Mouse (Mus musculus) left cerebral cortex, adult 6 months (tissue): Measurements from ENCODE around the gene Sez6l2. TPM values are rescaled to one million over a fixed set of nuclear protein-coding genes. Genes with fewer than 3 reads are reported as not detected.

Experiments
- long read RNA-seq, 2 experiments: library from polyadenylated mRNA; unstranded; transcript quantifications; one replicate each; pipeline ENCODE4 v2.0.0; 2019 to 2020
- polyA plus RNA-seq: library from polyadenylated mRNA; unstranded; fragments of <200 nt; fragmentation: Nextera tagmentation; gene quantifications from 2 replicates; pipeline ENCODE4 v1.2.3, GENCODE M21; 2021

Gene Sez6l2
- 68.2 and 74.7 TPM in 2 replicates for polyA plus RNA-seq
- long read RNA-seq, experiment 1, partial matches to known transcripts: 127 of 142 reads
- long read RNA-seq, experiment 1, other reads (novel, unspliced or antisense): 12 of 142 reads
- long read RNA-seq, experiment 2, partial matches to known transcripts: 91 of 99 reads
- long read RNA-seq, experiment 2, other reads (novel, unspliced or antisense): 8 of 99 reads

GRCm38 (mm10) chr7:126949793-126950646 lies at the start of gene Sez6l2:
TSS of gene Sez6l2 (plus strand) at chr7:126950563.

GRCm38 (mm10) chr7:126922624-126923060 lies 27.7 kb upstream of the Sez6l2 start, which contains the start of gene Tmem219:
TSS of gene Tmem219 (minus strand) at chr7:126922917.

GRCm38 (mm10) chr7:126928384-126929037 lies 21.9 kb upstream of the Sez6l2 start, which contains the start of gene Kctd13:
TSS of gene Kctd13 (plus strand) at chr7:126928879.

GRCm38 (mm10) chr7:126949403-126949792 lies 965 bp upstream of the Sez6l2 start, which contains the start of gene Asphd1:
TSS of gene Asphd1 (minus strand) at chr7:126949582.

GRCm38 (mm10) chr7:126975893-126975949 lies 25.4 kb downstream of the Sez6l2 start, which contains the start of gene Cdipt:
TSS of gene Cdipt (plus strand) at chr7:126975914.

GRCm38 (mm10) chr7:126975950-126976866 lies 25.8 kb downstream of the Sez6l2 start, which contains the start of gene Cdiptos:
TSS of gene Cdiptos (minus strand) at chr7:126976098.

GRCm38 (mm10) chr7:127014320-127014719 lies 64.0 kb downstream of the Sez6l2 start, which contains the start of gene Mvp:
TSS of gene Mvp (minus strand) at chr7:127014621.

GRCm38 (mm10) chr7:127016481-127016485 lies 65.9 kb downstream of the Sez6l2 start, which contains the start of gene Pagr1b:
TSS of gene Pagr1b (minus strand) at chr7:127016484.

GRCm38 (mm10) chr7:127016971-127017949 lies 66.9 kb downstream of the Sez6l2 start, which contains the start of gene Pagr1a:
TSS of gene Pagr1a (minus strand) at chr7:127017352.

Other genes with a start within 250 kb of the Sez6l2 start
- 128 and 147 TPM in 2 replicates for gene Coro1a, start 242.8 kb upstream of the Sez6l2 start, polyA plus RNA-seq
- 34.5 and 44.7 TPM in 2 replicates for gene Mapk3, start 191.0 kb upstream of the Sez6l2 start, polyA plus RNA-seq
- 0.40 and 0.59 TPM in 2 replicates for gene Gdpd3, start 184.2 kb upstream of the Sez6l2 start, polyA plus RNA-seq
- 119 and 625 TPM in 2 replicates for gene Ypel3, start 173.6 kb upstream of the Sez6l2 start, polyA plus RNA-seq
- 0.20 TPM in 1 of 2 replicates, not detected in the other for gene Tbx6, start 169.1 kb upstream of the Sez6l2 start, polyA plus RNA-seq
- gene Ppp4c, start 158.1 kb upstream of the Sez6l2 start, polyA plus RNA-seq: 53.5 and 61.0 TPM in 2 replicates
- gene Fam57b, start 152.9 kb upstream of the Sez6l2 start, polyA plus RNA-seq: 5.9 and 8.8 TPM in 2 replicates
- 1.2 and 2.7 TPM in 2 replicates for gene 4930451I11Rik, start 118.9 kb upstream of the Sez6l2 start, polyA plus RNA-seq
- gene Doc2a, start 103.1 kb upstream of the Sez6l2 start, polyA plus RNA-seq: 14.1 and 30.1 TPM in 2 replicates
- 3.4 and 4.3 TPM in 2 replicates for gene Hirip3, start 88.6 kb upstream of the Sez6l2 start, polyA plus RNA-seq
- 44.1 and 57.6 TPM in 2 replicates for gene Ino80e, start 88.2 kb upstream of the Sez6l2 start, polyA plus RNA-seq
- gene Taok2, start 65.9 kb upstream of the Sez6l2 start, polyA plus RNA-seq: 9.7 and 10.8 TPM in 2 replicates
- 30.6 and 32.0 TPM in 2 replicates for gene Tmem219, start 27.6 kb upstream of the Sez6l2 start, polyA plus RNA-seq
- gene Kctd13, start 21.7 kb upstream of the Sez6l2 start, polyA plus RNA-seq: 260 and 277 TPM in 2 replicates
- 11.2 and 13.6 TPM in 2 replicates for gene Asphd1, start 981 bp upstream of the Sez6l2 start, polyA plus RNA-seq
- 223 and 227 TPM in 2 replicates for gene Cdipt, start 25.4 kb downstream of the Sez6l2 start, polyA plus RNA-seq
- 0.32 and 0.79 TPM in 2 replicates for gene Cdiptos, start 25.5 kb downstream of the Sez6l2 start, polyA plus RNA-seq
- gene Mvp, start 64.1 kb downstream of the Sez6l2 start, polyA plus RNA-seq: 3.3 and 3.4 TPM in 2 replicates
- gene Pagr1b, start 65.9 kb downstream of the Sez6l2 start, polyA plus RNA-seq: 0.64 TPM in 1 of 2 replicates, not detected in the other
- 3.0 and 33.4 TPM in 2 replicates for gene Pagr1a, start 66.8 kb downstream of the Sez6l2 start, polyA plus RNA-seq
- gene Gm42742, start 70.5 kb downstream of the Sez6l2 start, polyA plus RNA-seq: 19.0 and 44.2 TPM in 2 replicates
- gene Prrt2, start 70.6 kb downstream of the Sez6l2 start, polyA plus RNA-seq: 86.8 and 193 TPM in 2 replicates
- gene Maz, start 76.5 kb downstream of the Sez6l2 start, polyA plus RNA-seq: 6.6 and 36.1 TPM in 2 replicates
- gene Kif22, start 91.9 kb downstream of the Sez6l2 start, polyA plus RNA-seq: 18.0 and 24.4 TPM in 2 replicates
- not detected in 2 replicates for gene Zg16, start 136.8 kb downstream of the Sez6l2 start, polyA plus RNA-seq
- gene AI467606, start 140.8 kb downstream of the Sez6l2 start, polyA plus RNA-seq: 1.2 and 2.1 TPM in 2 replicates
- gene Qprt, start 171.7 kb downstream of the Sez6l2 start, polyA plus RNA-seq: 0.47 and 0.55 TPM in 2 replicates
- not detected in 2 replicates for gene Spn, start 187.3 kb downstream of the Sez6l2 start, polyA plus RNA-seq
- 37.9 and 38.1 TPM in 2 replicates for gene Cd2bp2, start 245.5 kb downstream of the Sez6l2 start, polyA plus RNA-seq